Mouse (Mus musculus) forelimb bud, embryonic 11.5 days (tissue): Measurements from ENCODE around the gene Zmiz1.

Experiments
- DNase-seq: peaks from one replicate; pipeline ENCODE4 v3.0.0-alpha.2; 2012; ENCODE audit warnings: low read depth, low spot score

Gene Zmiz1

GRCm38 (mm10) chr14:25555848-25556247, 96.9 kb downstream of the Zmiz1 start:
- no peak for DNase-seq

- DNase-seq, result no peak
These were observed 98.0 kb downstream of the Zmiz1 start for GRCm38 (mm10) chr14:25557014-25557413.

GRCm38 (mm10) chr14:25558479-25558878, 99.5 kb downstream of the Zmiz1 start:
- DNase-seq, result no peak

- no peak for DNase-seq
These were observed 100.9 kb downstream of the Zmiz1 start for GRCm38 (mm10) chr14:25559907-25560306.

- DNase-seq, result no peak
These were observed 101.9 kb downstream of the Zmiz1 start for GRCm38 (mm10) chr14:25560841-25561240.

- no peak for DNase-seq
These were observed 102.7 kb downstream of the Zmiz1 start for GRCm38 (mm10) chr14:25561716-25562115.

- DNase-seq, result no peak
These were observed 103.5 kb downstream of the Zmiz1 start for GRCm38 (mm10) chr14:25562447-25562846.

- DNase-seq, result no peak
These were observed 103.9 kb downstream of the Zmiz1 start for GRCm38 (mm10) chr14:25562909-25563308.

- DNase-seq, result no peak
These were observed 105.6 kb downstream of the Zmiz1 start for GRCm38 (mm10) chr14:25564577-25564976.

GRCm38 (mm10) chr14:25565344-25566088, 106.5 kb downstream of the Zmiz1 start:
- DNase-seq, result peak; percentile 70

GRCm38 (mm10) chr14:25567245-25567644, 108.3 kb downstream of the Zmiz1 start:
- DNase-seq, result peak; percentile 73

- no peak for DNase-seq
These were observed 108.9 kb downstream of the Zmiz1 start for GRCm38 (mm10) chr14:25567837-25568236.

- no peak for DNase-seq
These were observed 115.3 kb downstream of the Zmiz1 start for GRCm38 (mm10) chr14:25574047-25574870.

GRCm38 (mm10) chr14:25576642-25577041, 117.7 kb downstream of the Zmiz1 start:
- no peak for DNase-seq

- DNase-seq, result no peak
These were observed 118.4 kb downstream of the Zmiz1 start for GRCm38 (mm10) chr14:25577431-25577830.

- no peak for DNase-seq
These were observed 120.6 kb downstream of the Zmiz1 start for GRCm38 (mm10) chr14:25579597-25579996.

- DNase-seq, result no peak
These were observed 121.4 kb downstream of the Zmiz1 start for GRCm38 (mm10) chr14:25580397-25580796.

- DNase-seq, result no peak
These were observed 123.6 kb downstream of the Zmiz1 start for GRCm38 (mm10) chr14:25582603-25583002.

- DNase-seq, result no peak
These were observed 124.9 kb downstream of the Zmiz1 start for GRCm38 (mm10) chr14:25583899-25584298.

GRCm38 (mm10) chr14:25585545-25586301, 126.7 kb downstream of the Zmiz1 start:
- peak; percentile 75 for DNase-seq

GRCm38 (mm10) chr14:25586846-25587486, 128.0 kb downstream of the Zmiz1 start:
- no peak for DNase-seq
